Mouse (Mus musculus): ENCODE data around the gene N4bp2l1. TPM values are rescaled to one million over a fixed set of nuclear protein-coding genes. Genes with fewer than 3 reads are reported as not detected.

The N4bp2l1 gene
- polyA plus RNA-seq, 1 experiment from 2014 or later = 3.5 TPM

- Histone ChIP-seq H3K27ac (ENCODE audit: low read depth, low read length) (no peak overlapping the region), H3K4me3 (ENCODE audit: low read depth, low read length) (no peak overlapping the region), H3K4me2 (no peak overlapping the region), H3K36me3 (ENCODE audit: control insufficient read depth, insufficient read depth, low read length) (no peaks in the 10 kb centered on the region), H3K27me3 (ENCODE audit: control insufficient read depth, insufficient read depth, low read length) (no peaks in the 10 kb centered on the region), H3K9ac (ENCODE audit: low read length) (no peak overlapping the region), H3K4me1 (ENCODE audit: control insufficient read depth, insufficient read depth, low read length) (no peaks in the 10 kb centered on the region), H3K9me3 (ENCODE audit: control insufficient read depth, low read length) (no peaks in the 10 kb centered on the region)
- DNase-seq (ENCODE audit: low spot score, missing footprints) (no peak), ATAC-seq (ENCODE audit: low FRiP score) (no peak)
- WGBS = 93% methylated on average over 6 of the region's 6 CpGs
Observed at GRCm38 (mm10) chr5:150578613-150579171, 18.3 kb downstream of the N4bp2l1 start.

GRCm38 (mm10) chr5:150576832-150577231 lies 20.2 kb downstream of the N4bp2l1 start:
- no peak for DNase-seq (ENCODE audit: low spot score, missing footprints)
- Histone ChIP-seq H3K27me3 (ENCODE audit: control insufficient read depth, insufficient read depth, low read length) (no peaks in the 10 kb centered on the region), H3K36me3 (ENCODE audit: control insufficient read depth, insufficient read depth, low read length) (no peaks in the 10 kb centered on the region), H3K27ac (ENCODE audit: low read depth, low read length) (no peak overlapping the region), H3K9me3 (ENCODE audit: control insufficient read depth, low read length) (no peaks in the 10 kb centered on the region), H3K9ac (ENCODE audit: low read length) (no peak overlapping the region), H3K4me2 (no peak overlapping the region), H3K4me3 (ENCODE audit: low read depth, low read length) (no peak overlapping the region), H3K4me1 (ENCODE audit: control insufficient read depth, insufficient read depth, low read length) (no peaks in the 10 kb centered on the region)
- WGBS = 82% methylated on average over 11 of the region's 11 CpGs
- no peak for ATAC-seq (ENCODE audit: low FRiP score)

- H3K27ac ChIP-seq (ENCODE audit: low read depth, low read length) = no peak overlapping the region
- H3K27me3 ChIP-seq (ENCODE audit: control insufficient read depth, insufficient read depth, low read length) = no peaks in the 10 kb centered on the region
- H3K4me2 ChIP-seq = no peak overlapping the region
- no peak for DNase-seq (ENCODE audit: low spot score, missing footprints)
- no peaks in the 10 kb centered on the region for H3K9me3 ChIP-seq (ENCODE audit: control insufficient read depth, low read length)
- H3K4me1 ChIP-seq (ENCODE audit: control insufficient read depth, insufficient read depth, low read length) = no peaks in the 10 kb centered on the region
- no peak overlapping the region for H3K4me3 ChIP-seq (ENCODE audit: low read depth, low read length)
- 78% methylated on average over 5 of the region's 5 CpGs for WGBS
- no peaks in the 10 kb centered on the region for H3K36me3 ChIP-seq (ENCODE audit: control insufficient read depth, insufficient read depth, low read length)
- H3K9ac ChIP-seq (ENCODE audit: low read length) = no peak overlapping the region
- ATAC-seq (ENCODE audit: low FRiP score) = no peak
Observed at GRCm38 (mm10) chr5:150574885-150575284, 22.1 kb downstream of the N4bp2l1 start.

GRCm38 (mm10) chr5:150574403-150574802 lies 22.6 kb downstream of the N4bp2l1 start:
- no peaks in the 10 kb centered on the region for H3K27me3 ChIP-seq (ENCODE audit: control insufficient read depth, insufficient read depth, low read length)
- no peaks in the 10 kb centered on the region for H3K9me3 ChIP-seq (ENCODE audit: control insufficient read depth, low read length)
- no peak overlapping the region for H3K4me3 ChIP-seq (ENCODE audit: low read depth, low read length)
- H3K4me1 ChIP-seq (ENCODE audit: control insufficient read depth, insufficient read depth, low read length) = no peaks in the 10 kb centered on the region
- 96% methylated on average over 3 of the region's 3 CpGs for WGBS
- no peak overlapping the region for H3K4me2 ChIP-seq
- no peaks in the 10 kb centered on the region for H3K36me3 ChIP-seq (ENCODE audit: control insufficient read depth, insufficient read depth, low read length)
- no peak overlapping the region for H3K9ac ChIP-seq (ENCODE audit: low read length)
- no peak overlapping the region for H3K27ac ChIP-seq (ENCODE audit: low read depth, low read length)
- DNase-seq (ENCODE audit: low spot score, missing footprints) (no peak), ATAC-seq (ENCODE audit: low FRiP score) (no peak)

GRCm38 (mm10) chr5:150570496-150571219 lies 26.3 kb downstream of the N4bp2l1 start:
- Histone ChIP-seq H3K4me1 (ENCODE audit: control insufficient read depth, insufficient read depth, low read length) (no peaks in the 10 kb centered on the region), H3K4me2 (no peak overlapping the region), H3K27me3 (ENCODE audit: control insufficient read depth, insufficient read depth, low read length) (no peaks in the 10 kb centered on the region), H3K9me3 (ENCODE audit: control insufficient read depth, low read length) (no peaks in the 10 kb centered on the region), H3K27ac (ENCODE audit: low read depth, low read length) (no peak overlapping the region), H3K9ac (ENCODE audit: low read length) (no peak overlapping the region), H3K36me3 (ENCODE audit: control insufficient read depth, insufficient read depth, low read length) (peaks cover 5% of the 10 kb centered on the region; the same call in 1 of the 2 replicates), H3K4me3 (ENCODE audit: low read depth, low read length) (no peak overlapping the region)
- WGBS = 90% methylated on average over 11 of the region's 11 CpGs
- DNase-seq (ENCODE audit: low spot score, missing footprints) (no peak), ATAC-seq (ENCODE audit: low FRiP score) (no peak)

GRCm38 (mm10) chr5:150566971-150567370 lies 30.0 kb downstream of the N4bp2l1 start:
- DNase-seq (ENCODE audit: low spot score, missing footprints) (no peak), ATAC-seq (ENCODE audit: low FRiP score) (no peak)
- Histone ChIP-seq H3K4me3 (ENCODE audit: low read depth, low read length) (no peak overlapping the region), H3K27me3 (ENCODE audit: control insufficient read depth, insufficient read depth, low read length) (no peaks in the 10 kb centered on the region), H3K9ac (ENCODE audit: low read length) (no peak overlapping the region), H3K4me2 (no peak overlapping the region), H3K27ac (ENCODE audit: low read depth, low read length) (no peak overlapping the region), H3K4me1 (ENCODE audit: control insufficient read depth, insufficient read depth, low read length) (no peaks in the 10 kb centered on the region), H3K36me3 (ENCODE audit: control insufficient read depth, insufficient read depth, low read length) (peaks cover 5% of the 10 kb centered on the region; the same call in 1 of the 2 replicates), H3K9me3 (ENCODE audit: control insufficient read depth, low read length) (no peaks in the 10 kb centered on the region)
- WGBS = 87% methylated on average over 5 of the region's 5 CpGs

- Histone ChIP-seq H3K27ac (ENCODE audit: low read depth, low read length) (no peak overlapping the region), H3K4me2 (no peak overlapping the region), H3K4me1 (ENCODE audit: control insufficient read depth, insufficient read depth, low read length) (no peaks in the 10 kb centered on the region), H3K9me3 (ENCODE audit: control insufficient read depth, low read length) (no peaks in the 10 kb centered on the region), H3K9ac (ENCODE audit: low read length) (no peak overlapping the region), H3K4me3 (ENCODE audit: low read depth, low read length) (no peak overlapping the region), H3K36me3 (ENCODE audit: control insufficient read depth, insufficient read depth, low read length) (peaks cover 5% of the 10 kb centered on the region; the same call in 1 of the 2 replicates), H3K27me3 (ENCODE audit: control insufficient read depth, insufficient read depth, low read length) (no peaks in the 10 kb centered on the region)
- DNase-seq (ENCODE audit: low spot score, missing footprints) = no peak
- no peak for ATAC-seq (ENCODE audit: low FRiP score)
- 76% methylated on average over 3 of the region's 3 CpGs for WGBS
Observed at GRCm38 (mm10) chr5:150566226-150566625, 30.8 kb downstream of the N4bp2l1 start.

GRCm38 (mm10) chr5:150564426-150564825 lies 32.6 kb downstream of the N4bp2l1 start:
- ATAC-seq (ENCODE audit: low FRiP score) = no peak
- Histone ChIP-seq H3K9me3 (ENCODE audit: control insufficient read depth, low read length) (no peaks in the 10 kb centered on the region), H3K4me1 (ENCODE audit: control insufficient read depth, insufficient read depth, low read length) (no peaks in the 10 kb centered on the region), H3K4me3 (ENCODE audit: low read depth, low read length) (no peak overlapping the region), H3K36me3 (ENCODE audit: control insufficient read depth, insufficient read depth, low read length) (peaks cover 5% of the 10 kb centered on the region; the same call in 1 of the 2 replicates), H3K27ac (ENCODE audit: low read depth, low read length) (no peak overlapping the region), H3K27me3 (ENCODE audit: control insufficient read depth, insufficient read depth, low read length) (no peaks in the 10 kb centered on the region), H3K4me2 (no peak overlapping the region), H3K9ac (ENCODE audit: low read length) (no peak overlapping the region)
- no peak for DNase-seq (ENCODE audit: low spot score, missing footprints)
- 94% methylated on average over 6 of the region's 6 CpGs for WGBS

GRCm38 (mm10) chr5:150561783-150562182 lies 35.2 kb downstream of the N4bp2l1 start:
- no peaks in the 10 kb centered on the region; the same call in 1 of the 2 replicates for H3K36me3 ChIP-seq (ENCODE audit: control insufficient read depth, insufficient read depth, low read length)
- H3K27me3 ChIP-seq (ENCODE audit: control insufficient read depth, insufficient read depth, low read length) = no peaks in the 10 kb centered on the region

More at GRCm38 (mm10) chr5:150561783-150562182, 35.2 kb downstream of the N4bp2l1 start:
- 91% methylated on average over 5 of the region's 5 CpGs for WGBS
- Histone ChIP-seq H3K9ac (ENCODE audit: low read length) (no peak overlapping the region), H3K4me2 (no peak overlapping the region), H3K4me1 (ENCODE audit: control insufficient read depth, insufficient read depth, low read length) (no peaks in the 10 kb centered on the region), H3K27ac (ENCODE audit: low read depth, low read length) (no peak overlapping the region), H3K4me3 (ENCODE audit: low read depth, low read length) (no peak overlapping the region), H3K9me3 (ENCODE audit: control insufficient read depth, low read length) (no peaks in the 10 kb centered on the region)
- ATAC-seq (ENCODE audit: low FRiP score) = no peak
- DNase-seq (ENCODE audit: low spot score, missing footprints) = no peak

Data from midbrain, embryonic 11.5 days (tissue).